Mouse (Mus musculus) right cerebral cortex, adult 2 months (tissue): Measurements from ENCODE around the gene Pde11a.
A peak's percentile ranks its signal among the peaks of the same experiment; 100 is the strongest.

ENCODE experiments used
- DNase-seq, 2 experiments: peaks; one replicate each; pipeline ENCODE4 v3.0.0; 2021 to 2022; ENCODE audit warnings: low spot score in 2 of 2

Pde11a gene

GRCm38 (mm10) chr2:76323185-76323875 lies 15.2 kb downstream of the Pde11a start:
- DNase-seq, result peak in 1 of 2 experiments; percentile 34

- no peak for DNase-seq
Observed at GRCm38 (mm10) chr2:76320336-76320735, 18.2 kb downstream of the Pde11a start.

- DNase-seq, result no peak
Observed at GRCm38 (mm10) chr2:76319231-76319630, 19.3 kb downstream of the Pde11a start.

DNA sequence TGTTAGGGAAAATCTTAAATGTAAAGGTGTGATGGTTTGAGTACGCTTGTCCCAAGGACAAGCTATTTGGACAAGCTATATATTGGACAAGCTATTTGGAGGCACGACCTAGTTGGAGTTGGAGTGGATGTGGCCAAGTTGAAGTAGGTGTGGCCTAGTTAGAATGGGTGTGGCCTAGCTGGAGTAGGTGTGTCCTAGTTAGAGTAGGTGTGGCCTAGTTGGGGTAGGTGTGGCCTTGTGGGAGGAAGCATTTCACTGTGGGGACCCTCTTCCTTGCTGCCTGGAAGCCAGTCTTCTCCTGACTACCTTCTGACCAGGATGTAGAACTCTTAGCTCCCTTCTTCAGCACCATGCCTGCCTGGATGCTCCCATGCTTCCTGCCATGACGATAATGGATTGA lies 50.9 kb downstream of the Pde11a start:
- DNase-seq, result no peak

- no peak for DNase-seq
Observed at GRCm38 (mm10) chr2:76286288-76286740, 52.3 kb downstream of the Pde11a start.

GRCm38 (mm10) chr2:76285150-76285549 lies 53.4 kb downstream of the Pde11a start:
- no peak for DNase-seq

DNA sequence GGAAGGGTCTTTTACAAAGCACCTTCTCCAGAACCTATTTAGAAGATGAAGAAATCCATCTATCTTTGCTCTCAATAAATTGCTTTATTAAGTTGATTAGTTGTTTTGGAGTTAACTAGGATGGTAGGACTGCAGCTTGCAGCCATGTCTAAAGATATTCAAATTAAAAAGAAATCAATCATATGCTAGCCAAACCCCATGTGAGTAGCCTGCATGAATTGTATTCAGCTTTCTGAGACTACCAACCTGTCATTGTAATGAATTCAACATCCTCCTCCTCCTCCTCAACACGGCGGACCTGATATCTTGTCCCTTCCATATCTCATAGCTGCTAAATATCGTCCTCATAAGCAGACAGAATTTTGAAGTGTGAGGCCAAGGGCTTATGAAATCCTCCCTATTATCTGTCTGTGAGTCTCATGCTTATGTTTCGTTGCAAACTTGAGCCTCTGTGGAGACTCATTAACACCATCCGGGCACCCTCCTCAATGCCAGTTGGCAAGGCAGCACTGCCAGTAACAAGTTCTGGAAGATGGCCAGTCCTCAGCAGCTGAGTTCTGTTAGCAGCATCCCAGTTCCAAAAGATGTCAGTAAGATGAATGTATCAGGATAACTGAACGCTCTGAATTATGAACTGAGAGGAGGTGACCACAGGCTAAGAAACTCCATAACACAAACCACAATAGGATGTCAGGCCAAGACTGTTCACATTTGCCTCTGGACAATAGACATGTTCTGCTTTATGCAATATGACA lies 55.0 kb downstream of the Pde11a start:
- DNase-seq, result peak; percentile 68 to 75

DNA sequence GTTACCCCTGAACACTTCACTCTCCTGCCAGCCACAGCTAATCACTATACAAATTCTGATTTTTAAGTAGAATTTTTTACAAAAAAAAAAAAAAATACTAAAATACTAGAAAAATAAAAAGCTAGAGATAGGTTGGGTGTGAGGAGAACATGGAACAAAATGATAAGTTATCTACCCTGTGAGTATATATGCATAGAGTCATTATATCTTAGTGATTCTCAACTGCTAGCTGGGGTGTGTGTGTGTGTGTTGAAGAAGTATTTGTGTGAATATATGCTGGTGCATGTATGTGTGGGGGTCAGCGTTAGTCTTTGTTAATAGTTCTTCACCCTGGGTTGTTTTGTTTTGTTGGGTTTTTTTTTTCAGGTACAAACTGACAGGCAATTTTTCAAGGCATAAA lies 69.1 kb downstream of the Pde11a start:
- no peak for DNase-seq

GRCm38 (mm10) chr2:76267335-76267734 lies 71.2 kb downstream of the Pde11a start:
- DNase-seq, result no peak

DNA sequence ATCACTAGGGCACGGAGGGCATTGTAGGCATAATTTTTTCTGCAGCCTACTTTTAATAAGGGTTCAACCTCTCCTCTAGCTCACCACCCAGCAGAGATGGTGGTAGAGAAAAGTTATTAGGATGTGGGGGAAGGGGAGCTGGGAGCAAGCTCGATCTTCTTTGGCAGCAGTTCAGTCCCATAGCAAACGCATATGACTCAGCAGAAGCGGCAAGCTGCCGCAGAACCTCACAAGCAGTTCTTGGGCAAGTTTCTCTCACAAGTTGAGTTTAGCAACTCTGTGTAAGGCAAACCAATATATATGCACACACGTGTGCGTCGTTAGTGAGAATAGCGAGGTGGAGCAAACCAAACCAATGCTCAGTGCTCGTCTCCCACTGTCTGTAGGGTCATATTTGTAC lies 72.0 kb downstream of the Pde11a start:
- peak; percentile 23 to 35 for DNase-seq

- DNase-seq, result no peak
Observed at GRCm38 (mm10) chr2:76264258-76264657, 74.3 kb downstream of the Pde11a start.

- no peak for DNase-seq
Observed at GRCm38 (mm10) chr2:76262661-76263060, 75.9 kb downstream of the Pde11a start.

GRCm38 (mm10) chr2:76254833-76255232 lies 83.7 kb downstream of the Pde11a start:
- DNase-seq, result peak; percentile 78 to 85

DNA sequence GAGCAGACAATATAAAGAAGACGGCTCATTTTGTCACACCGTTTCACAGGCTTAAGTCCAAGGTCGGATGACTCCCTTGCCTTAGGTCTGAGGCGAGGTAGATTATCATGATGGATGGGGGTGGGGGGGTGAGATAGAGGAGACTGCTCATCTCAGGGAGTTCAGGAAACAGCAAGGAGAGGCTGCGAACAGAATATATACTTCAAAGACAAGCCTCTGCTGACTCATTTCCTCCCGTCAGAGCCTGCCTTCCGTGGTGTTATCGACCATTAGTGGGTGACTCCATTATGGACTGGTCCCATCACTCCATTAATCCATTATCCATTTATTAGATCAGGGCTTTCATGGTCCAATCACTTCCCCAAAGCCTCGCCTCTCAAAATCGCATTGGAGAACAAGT lies 87.2 kb downstream of the Pde11a start:
- DNase-seq, result no peak

DNA sequence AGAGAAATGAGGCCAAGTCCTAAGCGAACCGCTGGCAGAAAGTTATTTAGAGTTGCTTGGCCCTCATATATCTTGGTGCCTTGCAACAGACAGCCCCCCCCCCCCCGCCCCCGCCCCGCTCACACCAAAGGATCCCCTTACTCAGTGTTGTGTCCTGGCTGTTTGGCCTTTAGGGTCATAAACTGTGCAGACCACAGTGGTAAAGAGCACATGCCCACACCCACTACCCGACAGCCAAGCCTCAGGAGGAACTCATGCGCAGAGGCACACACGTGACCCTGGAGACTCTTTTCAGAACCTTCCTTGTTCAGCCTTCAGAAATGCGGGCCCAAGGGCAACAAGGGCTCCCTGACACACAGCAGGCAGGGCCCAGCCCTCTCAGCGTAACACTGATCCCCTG lies 90.3 kb downstream of the Pde11a start:
- DNase-seq, result no peak

GRCm38 (mm10) chr2:76239175-76239574 lies 99.4 kb downstream of the Pde11a start:
- DNase-seq, result no peak

DNA sequence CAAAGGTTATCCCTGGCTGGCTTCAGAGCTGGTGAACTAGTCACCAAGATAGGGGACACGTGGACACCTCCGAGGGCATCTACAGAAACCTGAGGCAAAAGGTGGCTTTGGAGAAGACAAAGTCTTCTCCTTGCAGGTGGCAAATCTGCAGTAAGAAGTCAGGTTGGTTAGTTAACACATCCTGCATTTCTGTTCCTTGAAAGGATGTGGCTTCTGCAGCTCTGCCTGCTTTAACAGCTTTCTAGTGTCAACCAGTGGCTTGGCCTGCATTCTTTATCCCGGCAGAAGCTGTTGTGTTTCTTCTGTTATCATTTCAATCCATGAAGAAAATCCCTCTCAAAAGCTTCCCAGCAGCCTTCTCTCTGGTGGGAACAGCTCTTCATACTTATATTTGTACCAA lies 100.1 kb downstream of the Pde11a start:
- no peak for DNase-seq

DNA sequence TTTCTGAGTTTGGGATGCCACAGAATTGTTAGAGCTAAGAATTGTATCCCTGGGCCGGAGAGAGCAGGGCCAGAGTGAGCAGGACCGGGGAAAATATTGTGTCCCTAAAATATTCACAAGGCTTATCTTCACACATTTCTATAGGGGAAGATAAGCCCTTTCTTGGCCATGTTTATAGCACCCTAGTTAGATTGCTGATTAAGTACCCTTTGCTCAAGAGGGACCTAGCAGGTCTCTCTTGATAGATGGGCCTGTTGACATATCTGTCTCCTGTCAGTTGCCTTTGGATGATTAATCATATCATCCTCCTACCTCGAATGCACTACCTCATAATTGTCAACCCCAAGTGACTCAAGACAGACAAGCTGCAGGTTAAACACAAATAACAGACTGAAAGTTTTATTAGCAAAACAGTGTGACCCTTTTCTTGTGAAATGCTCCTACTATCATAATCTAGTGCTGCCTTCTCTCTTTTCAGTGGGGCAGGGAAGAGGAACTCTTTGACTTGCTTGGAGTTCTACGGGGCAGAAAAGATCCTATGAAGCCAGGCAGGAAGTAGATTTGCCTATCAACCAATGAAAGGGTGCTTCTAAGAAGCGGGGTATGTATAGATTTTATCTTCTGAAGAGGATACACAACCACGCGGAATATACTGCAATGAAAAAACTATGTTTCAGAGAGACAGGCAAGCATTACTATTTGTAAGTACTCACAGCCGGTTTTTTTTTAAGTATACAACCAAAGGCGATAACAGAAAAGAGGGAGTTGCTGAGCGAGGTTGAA lies 100.7 kb downstream of the Pde11a start:
- DNase-seq, result no peak

GRCm38 (mm10) chr2:76220364-76221108 lies 118.0 kb downstream of the Pde11a start:
- DNase-seq, result no peak

- DNase-seq, result no peak
Observed at GRCm38 (mm10) chr2:76219540-76219939, 119.0 kb downstream of the Pde11a start.

DNA sequence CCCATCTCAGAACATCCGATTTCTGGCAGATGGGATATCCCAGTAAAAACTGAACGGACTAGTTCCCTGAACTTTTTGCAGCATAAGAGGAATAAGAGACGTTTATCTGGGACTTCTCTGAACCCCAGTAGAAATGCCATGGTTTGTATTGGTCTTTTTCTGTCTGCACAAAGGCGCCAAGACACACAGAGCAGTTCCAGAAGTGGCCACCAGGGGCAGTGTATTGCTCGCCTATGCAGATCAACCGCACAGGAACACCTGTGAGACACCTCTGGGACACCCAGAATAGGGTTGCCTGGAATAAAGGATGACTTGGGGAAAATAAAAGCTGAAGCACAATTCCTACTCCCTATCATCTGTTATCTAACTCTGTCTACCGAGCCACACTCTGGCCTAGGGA lies 122.4 kb downstream of the Pde11a start:
- DNase-seq, result peak in 1 of 2 experiments; percentile 4

- no peak for DNase-seq
Observed at GRCm38 (mm10) chr2:76215219-76215618, 123.4 kb downstream of the Pde11a start.
